Mouse (Mus musculus) liver, postnatal 0 days (tissue): ENCODE measurements at regions not wholly inside any gene's neighbourhood (a gene's known extent, or its start where the extent isn't known, plus 50 kb on each side); places are given as distances from the start of the nearest gene placed in this dataset.

Source experiments
- CTCF ChIP-seq: sonication (generic); IDR thresholded peaks from 2 replicates; pipeline ENCODE4 v1.5.1; 2016; ENCODE audit warnings: antibody characterized with exemption, low read depth
- EP300 ChIP-seq: IDR thresholded peaks from 2 replicates; pipeline ENCODE4 v1.6.1; 2016; ENCODE audit warnings: antibody characterized with exemption, low read depth, mild to moderate bottlenecking

DNA sequence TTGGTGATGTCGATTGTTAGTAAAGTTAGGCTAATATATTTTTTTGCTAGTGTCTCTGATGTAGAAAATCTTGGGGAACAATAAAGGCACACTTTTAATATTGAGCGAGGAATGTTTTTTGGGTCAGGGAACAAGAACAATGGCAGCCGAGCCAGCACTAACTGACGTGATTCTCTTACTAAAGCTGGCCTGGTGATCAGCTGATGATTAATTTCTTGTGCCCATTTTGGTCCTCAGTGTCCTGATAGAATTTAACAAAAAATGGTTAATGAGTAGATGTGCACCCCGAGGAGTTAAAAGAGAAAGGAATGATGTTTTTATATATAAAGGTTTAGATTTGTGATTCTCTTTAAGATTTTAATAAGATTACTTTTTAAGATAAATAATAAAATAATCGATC is 289.0 kb upstream of the Adgrl2 start:
- TF ChIP-seq CTCF (no peak), EP300 (no peak)
